Mouse (Mus musculus): ENCODE data around the gene Rnf166. TPM values are rescaled to one million over a fixed set of nuclear protein-coding genes. Genes with fewer than 3 reads are reported as not detected.

Gene Rnf166
- polyA plus RNA-seq, 1 experiment, result 32.7 TPM

GRCm38 (mm10) chr8:122483877-122484276, 8.0 kb upstream of the Rnf166 start:
- 91% methylated on average over 7 of the region's 7 CpGs for WGBS
- Histone ChIP-seq H3K27ac (ENCODE audit: control insufficient read depth, insufficient read depth, low read depth, low read length, poor library complexity) (no peak overlapping the region), H3K4me1 (ENCODE audit: control insufficient read depth, insufficient read depth, low read length) (peaks cover 7% of the 10 kb centered on the region; the same call in 1 of the 2 replicates), H3K4me3 (replicated peaks; ENCODE audit: control insufficient read depth, low read depth, low read length) (no peak overlapping the region)
- TF ChIP-seq POLR2A (IDR thresholded peaks at IDR 0.05; ENCODE audit: borderline replicate concordance, control insufficient read depth, low read depth, low read length) (no peak), CTCF (IDR thresholded peaks at IDR 0.05; ENCODE audit: control insufficient read depth, insufficient read depth, low read length) (peak; percentile 49; the same call in 1 of the 2 replicates)

GRCm38 (mm10) chr8:122482448-122482847, 6.6 kb upstream of the Rnf166 start:
- H3K27ac ChIP-seq (ENCODE audit: control insufficient read depth, insufficient read depth, low read depth, low read length, poor library complexity), result no peak overlapping the region
- no peak for TF ChIP-seq CTCF (IDR thresholded peaks at IDR 0.05; ENCODE audit: control insufficient read depth, insufficient read depth, low read length)
- no peak for TF ChIP-seq POLR2A (IDR thresholded peaks at IDR 0.05; ENCODE audit: borderline replicate concordance, control insufficient read depth, low read depth, low read length)
- no peak overlapping the region for H3K4me3 ChIP-seq (replicated peaks; ENCODE audit: control insufficient read depth, low read depth, low read length)
- peaks cover 7% of the 10 kb centered on the region; the same call in 1 of the 2 replicates for H3K4me1 ChIP-seq (ENCODE audit: control insufficient read depth, insufficient read depth, low read length)
- WGBS, result 96% methylated on average over 8 of the region's 8 CpGs

GRCm38 (mm10) chr8:122474951-122475560, 808 bp downstream of the Rnf166 start:
- Histone ChIP-seq H3K27ac (ENCODE audit: control insufficient read depth, insufficient read depth, low read depth, low read length, poor library complexity) (peak overlapping the region; percentile 94), H3K4me3 (replicated peaks; ENCODE audit: control insufficient read depth, low read depth, low read length) (peak overlapping the region; percentile 89), H3K4me1 (ENCODE audit: control insufficient read depth, insufficient read depth, low read length) (peaks cover 10% of the 10 kb centered on the region; the same call in 1 of the 2 replicates)
- TF ChIP-seq POLR2A (IDR thresholded peaks at IDR 0.05; ENCODE audit: borderline replicate concordance, control insufficient read depth, low read depth, low read length) (no peak), CTCF (IDR thresholded peaks at IDR 0.05; ENCODE audit: control insufficient read depth, insufficient read depth, low read length) (no peak)
- WGBS, result under 1% methylated on average over 16 of the region's 16 CpGs

DNA sequence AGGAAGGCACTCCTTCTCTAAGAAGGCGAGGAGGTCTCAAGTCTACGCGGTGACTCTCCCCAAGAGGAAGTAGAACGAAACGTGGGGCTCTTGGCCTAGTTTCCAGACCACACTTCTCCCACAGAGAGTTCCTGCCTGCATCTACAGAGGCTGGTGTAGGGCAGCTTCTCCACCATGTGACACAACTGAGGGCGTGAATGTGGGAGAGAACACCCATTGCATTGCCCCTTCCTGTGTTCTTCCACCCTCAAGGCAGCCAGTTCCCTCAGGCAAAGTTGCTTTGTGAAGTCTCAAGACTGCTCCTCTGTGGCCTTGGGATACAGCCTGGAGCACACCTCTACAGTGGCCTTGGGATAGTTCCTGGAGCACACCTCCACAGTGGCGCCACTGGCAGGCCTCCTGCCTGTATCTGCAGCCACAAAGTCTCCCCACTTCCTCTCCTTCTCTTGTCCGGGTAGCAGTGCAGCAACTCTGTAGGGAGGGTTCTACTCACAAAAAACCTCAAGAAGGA, 1.9 kb downstream of the Rnf166 start:
- Histone ChIP-seq H3K4me1 (ENCODE audit: control insufficient read depth, insufficient read depth, low read length) (peaks cover 17% of the 10 kb centered on the region; the same call in 1 of the 2 replicates), H3K27ac (ENCODE audit: control insufficient read depth, insufficient read depth, low read depth, low read length, poor library complexity) (peak overlapping the region; percentile 76), H3K4me3 (replicated peaks; ENCODE audit: control insufficient read depth, low read depth, low read length) (peak overlapping the region; percentile 6)
- TF ChIP-seq CTCF (IDR thresholded peaks at IDR 0.05; ENCODE audit: control insufficient read depth, insufficient read depth, low read length), result no peak
- TF ChIP-seq POLR2A (IDR thresholded peaks at IDR 0.05; ENCODE audit: borderline replicate concordance, control insufficient read depth, low read depth, low read length), result no peak
- 11% methylated on average over 8 of the region's 8 CpGs for WGBS

DNA sequence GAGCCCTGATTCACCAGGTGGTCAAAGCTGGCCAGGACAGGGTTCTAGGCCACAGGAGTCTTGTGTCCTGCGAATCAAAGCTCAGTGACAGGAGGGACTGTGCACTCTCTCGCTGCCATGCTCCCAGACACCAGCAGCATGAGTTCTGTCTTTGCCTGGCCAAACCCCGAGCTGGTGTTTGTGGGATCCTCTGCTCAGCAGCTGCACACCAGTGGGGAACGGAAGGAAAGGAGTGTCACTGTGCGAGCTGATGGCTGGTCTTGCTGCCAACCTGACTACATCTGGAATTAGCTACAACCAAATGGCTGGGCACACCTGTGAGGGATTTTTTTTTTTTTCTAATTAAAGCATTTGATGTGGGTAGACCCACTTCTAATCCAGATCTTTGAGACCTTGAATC, 5.2 kb downstream of the Rnf166 start:
- Histone ChIP-seq H3K27ac (ENCODE audit: control insufficient read depth, insufficient read depth, low read depth, low read length, poor library complexity) (peak overlapping the region; percentile 35), H3K4me3 (replicated peaks; ENCODE audit: control insufficient read depth, low read depth, low read length) (peak overlapping the region; percentile 0), H3K4me1 (ENCODE audit: control insufficient read depth, insufficient read depth, low read length) (peaks cover 15% of the 10 kb centered on the region; the same call in 1 of the 2 replicates)
- 28% methylated on average over 5 of the region's 5 CpGs for WGBS
- TF ChIP-seq CTCF (IDR thresholded peaks at IDR 0.05; ENCODE audit: control insufficient read depth, insufficient read depth, low read length) (no peak), POLR2A (IDR thresholded peaks at IDR 0.05; ENCODE audit: borderline replicate concordance, control insufficient read depth, low read depth, low read length) (no peak)

DNA sequence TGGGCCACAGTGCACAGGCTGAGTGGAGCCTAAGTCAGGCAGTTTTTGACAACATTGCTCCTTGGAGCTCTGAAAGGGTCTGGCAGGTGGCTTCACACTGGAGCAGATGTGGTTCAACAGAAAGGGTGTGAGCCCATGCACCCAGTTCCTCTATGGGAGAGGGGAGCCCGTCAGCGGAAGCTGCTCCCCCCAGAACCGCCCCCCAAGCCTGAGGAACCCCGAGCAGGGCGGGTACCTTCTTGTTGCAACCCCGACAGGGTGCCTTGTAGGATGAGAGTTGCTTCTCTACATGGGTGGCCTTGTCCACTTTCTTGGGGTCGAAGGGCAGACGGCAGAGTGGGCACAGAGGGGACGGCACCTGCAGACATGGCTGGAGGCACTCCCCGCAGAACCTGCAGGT, 5.9 kb downstream of the Rnf166 start:
- WGBS, result 44% methylated on average over 10 of the region's 10 CpGs
- peak overlapping the region; percentile 24; the same call in 1 of the 2 replicates for H3K27ac ChIP-seq (ENCODE audit: control insufficient read depth, insufficient read depth, low read depth, low read length, poor library complexity)
- H3K4me3 ChIP-seq (replicated peaks; ENCODE audit: control insufficient read depth, low read depth, low read length), result no peak overlapping the region
- TF ChIP-seq CTCF (IDR thresholded peaks at IDR 0.05; ENCODE audit: control insufficient read depth, insufficient read depth, low read length) (no peak), POLR2A (IDR thresholded peaks at IDR 0.05; ENCODE audit: borderline replicate concordance, control insufficient read depth, low read depth, low read length) (no peak)
- peaks cover 15% of the 10 kb centered on the region; the same call in 1 of the 2 replicates for H3K4me1 ChIP-seq (ENCODE audit: control insufficient read depth, insufficient read depth, low read length)

DNA sequence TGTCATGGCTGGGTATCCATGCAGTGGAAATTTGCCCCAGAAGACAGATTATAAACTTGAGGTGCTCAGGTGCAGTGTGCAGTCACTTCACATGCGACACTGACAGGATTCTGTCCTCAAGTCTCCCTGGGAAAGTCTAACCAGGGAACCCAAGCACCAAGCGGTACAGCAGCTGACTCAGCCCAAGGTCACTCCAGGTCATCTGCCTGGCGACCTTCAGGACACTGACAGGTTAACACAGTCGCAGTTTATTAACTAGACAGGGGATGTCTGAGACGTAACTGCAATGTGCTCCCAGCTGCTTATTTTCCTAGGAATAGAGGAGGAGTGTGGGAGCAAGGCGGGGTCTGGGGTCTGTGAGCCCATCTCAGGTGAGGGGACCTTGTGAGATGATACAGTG, 6.5 kb downstream of the Rnf166 start:
- 75% methylated on average over 6 of the region's 6 CpGs for WGBS
- no peak for TF ChIP-seq POLR2A (IDR thresholded peaks at IDR 0.05; ENCODE audit: borderline replicate concordance, control insufficient read depth, low read depth, low read length)
- TF ChIP-seq CTCF (IDR thresholded peaks at IDR 0.05; ENCODE audit: control insufficient read depth, insufficient read depth, low read length), result no peak
- H3K4me3 ChIP-seq (replicated peaks; ENCODE audit: control insufficient read depth, low read depth, low read length), result no peak overlapping the region

DNA sequence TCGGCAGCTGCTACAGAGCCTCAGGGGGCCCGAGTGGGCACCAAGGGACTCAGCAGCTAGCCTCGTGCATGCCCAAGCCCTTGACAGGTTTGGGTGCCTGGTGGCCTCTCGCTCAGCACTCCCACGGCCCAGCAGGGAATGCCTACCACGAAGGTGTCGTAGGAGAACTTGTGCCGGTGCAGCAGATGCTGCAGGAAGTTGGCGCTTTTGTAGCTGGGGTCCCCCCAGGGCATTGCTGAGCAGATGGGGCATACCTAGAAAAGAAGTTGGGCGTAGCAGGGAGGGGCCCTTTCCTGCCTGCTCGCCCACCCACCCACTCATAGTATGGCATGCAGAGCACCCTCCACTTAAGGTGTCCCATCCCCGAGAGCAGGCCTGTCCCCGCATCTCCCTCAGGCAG, 8.0 kb downstream of the Rnf166 start:
- 81% methylated on average over 13 of the region's 13 CpGs for WGBS
- 0 out of 2 replicates have a peak, but pooled peaks have one; percentile 18 for TF ChIP-seq POLR2A (IDR thresholded peaks at IDR 0.05; ENCODE audit: borderline replicate concordance, control insufficient read depth, low read depth, low read length)
- no peak for TF ChIP-seq CTCF (IDR thresholded peaks at IDR 0.05; ENCODE audit: control insufficient read depth, insufficient read depth, low read length)
- Histone ChIP-seq H3K27ac (ENCODE audit: control insufficient read depth, insufficient read depth, low read depth, low read length, poor library complexity) (no peak overlapping the region), H3K4me3 (replicated peaks; ENCODE audit: control insufficient read depth, low read depth, low read length) (no peak overlapping the region), H3K4me1 (ENCODE audit: control insufficient read depth, insufficient read depth, low read length) (peaks cover 12% of the 10 kb centered on the region; the same call in 1 of the 2 replicates)

More for the DNA sequence above, 6.5 kb downstream of the Rnf166 start:
- H3K27ac ChIP-seq (ENCODE audit: control insufficient read depth, insufficient read depth, low read depth, low read length, poor library complexity), result peak overlapping the region; percentile 24; the same call in 1 of the 2 replicates
- peaks cover 15% of the 10 kb centered on the region; the same call in 1 of the 2 replicates for H3K4me1 ChIP-seq (ENCODE audit: control insufficient read depth, insufficient read depth, low read length)

All from bone marrow, adult 2 months (tissue).